Mouse (Mus musculus): ENCODE measurements around the gene Ubxn2a. TPM values are rescaled to one million over a fixed set of nuclear protein-coding genes. Genes with fewer than 3 reads are reported as not detected.
A peak's percentile ranks its signal among the peaks of the same experiment; 100 is the strongest.

Gene Ubxn2a
- polyA plus RNA-seq, 1 experiment from 2014 or later, result 27.0 TPM

- no peak for ATAC-seq (ENCODE audit: low FRiP score, low TSS enrichment)
- Histone ChIP-seq H3K9ac (ENCODE audit: low read depth, low read length) (no peak overlapping the region), H3K27me3 (ENCODE audit: control insufficient read depth, insufficient read depth, low read length) (no peaks in the 10 kb centered on the region), H3K27ac (ENCODE audit: low read depth, low read length) (no peak overlapping the region), H3K4me1 (ENCODE audit: control insufficient read depth, insufficient read depth, low read length) (no peaks in the 10 kb centered on the region; the same call in 1 of the 2 replicates), H3K4me2 (replicated peaks; ENCODE audit: low read depth, low read length) (no peak overlapping the region), H3K36me3 (ENCODE audit: control insufficient read depth, insufficient read depth, low read length) (no peaks in the 10 kb centered on the region), H3K9me3 (ENCODE audit: control insufficient read depth, low read length) (no peaks in the 10 kb centered on the region), H3K4me3 (ENCODE audit: low read length) (no peak overlapping the region)
- 81% methylated on average over 5 of the region's 5 CpGs for WGBS
These were observed 34.5 kb downstream of the Ubxn2a start for GRCm38 (mm10) chr12:4872983-4873477.

- ATAC-seq (ENCODE audit: low FRiP score, low TSS enrichment), result no peak
- no peak overlapping the region for H3K4me2 ChIP-seq (replicated peaks; ENCODE audit: low read depth, low read length)
- 66% methylated on average over 4 of the region's 4 CpGs for WGBS
- H3K9me3 ChIP-seq (ENCODE audit: control insufficient read depth, low read length), result no peaks in the 10 kb centered on the region
- H3K27me3 ChIP-seq (ENCODE audit: control insufficient read depth, insufficient read depth, low read length), result no peaks in the 10 kb centered on the region
- no peak overlapping the region for H3K27ac ChIP-seq (ENCODE audit: low read depth, low read length)
- no peak overlapping the region for H3K9ac ChIP-seq (ENCODE audit: low read depth, low read length)
- H3K4me3 ChIP-seq (ENCODE audit: low read length), result no peak overlapping the region
- no peaks in the 10 kb centered on the region; the same call in 1 of the 2 replicates for H3K4me1 ChIP-seq (ENCODE audit: control insufficient read depth, insufficient read depth, low read length)
- H3K36me3 ChIP-seq (ENCODE audit: control insufficient read depth, insufficient read depth, low read length), result no peaks in the 10 kb centered on the region
These were observed 35.2 kb downstream of the Ubxn2a start for GRCm38 (mm10) chr12:4872273-4872672.

- no peaks in the 10 kb centered on the region for H3K36me3 ChIP-seq (ENCODE audit: control insufficient read depth, insufficient read depth, low read length)
- ATAC-seq (ENCODE audit: low FRiP score, low TSS enrichment), result no peak
- H3K27me3 ChIP-seq (ENCODE audit: control insufficient read depth, insufficient read depth, low read length), result no peaks in the 10 kb centered on the region
- H3K9me3 ChIP-seq (ENCODE audit: control insufficient read depth, low read length), result no peaks in the 10 kb centered on the region
- no peak overlapping the region for H3K9ac ChIP-seq (ENCODE audit: low read depth, low read length)
- 92% methylated on average over 5 of the region's 5 CpGs for WGBS
- no peak overlapping the region for H3K4me2 ChIP-seq (replicated peaks; ENCODE audit: low read depth, low read length)
- no peaks in the 10 kb centered on the region; the same call in 1 of the 2 replicates for H3K4me1 ChIP-seq (ENCODE audit: control insufficient read depth, insufficient read depth, low read length)
- H3K27ac ChIP-seq (ENCODE audit: low read depth, low read length), result no peak overlapping the region
- H3K4me3 ChIP-seq (ENCODE audit: low read length), result no peak overlapping the region
These were observed 36.2 kb downstream of the Ubxn2a start for GRCm38 (mm10) chr12:4871260-4871659.

GRCm38 (mm10) chr12:4868924-4869323 is 38.6 kb downstream of the Ubxn2a start:
- 81% methylated on average over 8 of the region's 8 CpGs for WGBS
- no peak for ATAC-seq (ENCODE audit: low FRiP score, low TSS enrichment)
- Histone ChIP-seq H3K4me3 (ENCODE audit: low read length) (no peak overlapping the region), H3K36me3 (ENCODE audit: control insufficient read depth, insufficient read depth, low read length) (no peaks in the 10 kb centered on the region), H3K27me3 (ENCODE audit: control insufficient read depth, insufficient read depth, low read length) (no peaks in the 10 kb centered on the region), H3K4me2 (replicated peaks; ENCODE audit: low read depth, low read length) (no peak overlapping the region), H3K9ac (ENCODE audit: low read depth, low read length) (no peak overlapping the region), H3K4me1 (ENCODE audit: control insufficient read depth, insufficient read depth, low read length) (peaks cover 2% of the 10 kb centered on the region), H3K27ac (ENCODE audit: low read depth, low read length) (no peak overlapping the region), H3K9me3 (ENCODE audit: control insufficient read depth, low read length) (no peaks in the 10 kb centered on the region)

GRCm38 (mm10) chr12:4864338-4864690 is 43.2 kb downstream of the Ubxn2a start:
- 77% methylated on average over 4 of the region's 4 CpGs for WGBS
- no peak overlapping the region; the same call in 1 of the 2 replicates for H3K27ac ChIP-seq (ENCODE audit: low read depth, low read length)
- H3K4me2 ChIP-seq (replicated peaks; ENCODE audit: low read depth, low read length), result no peak overlapping the region
- no peak overlapping the region for H3K4me3 ChIP-seq (ENCODE audit: low read length)
- H3K4me1 ChIP-seq (ENCODE audit: control insufficient read depth, insufficient read depth, low read length), result peaks cover 10% of the 10 kb centered on the region
- H3K27me3 ChIP-seq (ENCODE audit: control insufficient read depth, insufficient read depth, low read length), result no peaks in the 10 kb centered on the region
- H3K9me3 ChIP-seq (ENCODE audit: control insufficient read depth, low read length), result peaks cover 3% of the 10 kb centered on the region; the same call in 1 of the 2 replicates
- 0 out of 2 replicates have a peak, but pooled peaks have one; percentile 8 for ATAC-seq (ENCODE audit: low FRiP score, low TSS enrichment)
- H3K9ac ChIP-seq (ENCODE audit: low read depth, low read length), result no peak overlapping the region
- H3K36me3 ChIP-seq (ENCODE audit: control insufficient read depth, insufficient read depth, low read length), result no peaks in the 10 kb centered on the region

- no peak overlapping the region for H3K9ac ChIP-seq (ENCODE audit: low read depth, low read length)
- H3K36me3 ChIP-seq (ENCODE audit: control insufficient read depth, insufficient read depth, low read length), result no peaks in the 10 kb centered on the region
- no peaks in the 10 kb centered on the region for H3K27me3 ChIP-seq (ENCODE audit: control insufficient read depth, insufficient read depth, low read length)
- no peak overlapping the region for H3K4me3 ChIP-seq (ENCODE audit: low read length)
- peak; percentile 65 for ATAC-seq (ENCODE audit: low FRiP score, low TSS enrichment)
- H3K4me1 ChIP-seq (ENCODE audit: control insufficient read depth, insufficient read depth, low read length), result peaks cover 10% of the 10 kb centered on the region
- peaks cover 3% of the 10 kb centered on the region; the same call in 1 of the 2 replicates for H3K9me3 ChIP-seq (ENCODE audit: control insufficient read depth, low read length)
- 51% methylated on average over 4 of the region's 4 CpGs for WGBS
- no peak overlapping the region for H3K4me2 ChIP-seq (replicated peaks; ENCODE audit: low read depth, low read length)
- H3K27ac ChIP-seq (ENCODE audit: low read depth, low read length), result no peak overlapping the region; the same call in 1 of the 2 replicates
These were observed 43.7 kb downstream of the Ubxn2a start for GRCm38 (mm10) chr12:4863654-4864337.

- no peak for ATAC-seq (ENCODE audit: low FRiP score, low TSS enrichment)
- Histone ChIP-seq H3K9ac (ENCODE audit: low read depth, low read length) (no peak overlapping the region), H3K27ac (ENCODE audit: low read depth, low read length) (no peak overlapping the region), H3K27me3 (ENCODE audit: control insufficient read depth, insufficient read depth, low read length) (no peaks in the 10 kb centered on the region), H3K9me3 (ENCODE audit: control insufficient read depth, low read length) (peaks cover 3% of the 10 kb centered on the region; the same call in 1 of the 2 replicates), H3K4me3 (ENCODE audit: low read length) (no peak overlapping the region), H3K36me3 (ENCODE audit: control insufficient read depth, insufficient read depth, low read length) (no peaks in the 10 kb centered on the region), H3K4me2 (replicated peaks; ENCODE audit: low read depth, low read length) (no peak overlapping the region), H3K4me1 (ENCODE audit: control insufficient read depth, insufficient read depth, low read length) (peaks cover 10% of the 10 kb centered on the region; the same call in 1 of the 2 replicates)
- 88% methylated on average over 4 of the region's 4 CpGs for WGBS
These were observed 44.8 kb downstream of the Ubxn2a start for GRCm38 (mm10) chr12:4862672-4863071.

GRCm38 (mm10) chr12:4859241-4859914 is 48.1 kb downstream of the Ubxn2a start:
- no peak overlapping the region for H3K9ac ChIP-seq (ENCODE audit: low read depth, low read length)
- 49% methylated on average over 11 of the region's 11 CpGs for WGBS
- H3K4me1 ChIP-seq (ENCODE audit: control insufficient read depth, insufficient read depth, low read length), result peaks cover 10% of the 10 kb centered on the region; the same call in 1 of the 2 replicates
- H3K27me3 ChIP-seq (ENCODE audit: control insufficient read depth, insufficient read depth, low read length), result no peaks in the 10 kb centered on the region
- H3K36me3 ChIP-seq (ENCODE audit: control insufficient read depth, insufficient read depth, low read length), result peaks cover 8% of the 10 kb centered on the region; the same call in 1 of the 2 replicates
- H3K27ac ChIP-seq (ENCODE audit: low read depth, low read length), result no peak overlapping the region
- no peak overlapping the region for H3K4me2 ChIP-seq (replicated peaks; ENCODE audit: low read depth, low read length)
- H3K9me3 ChIP-seq (ENCODE audit: control insufficient read depth, low read length), result peaks cover 3% of the 10 kb centered on the region; the same call in 1 of the 2 replicates
- no peak for ATAC-seq (ENCODE audit: low FRiP score, low TSS enrichment)
- no peak overlapping the region for H3K4me3 ChIP-seq (ENCODE audit: low read length)

- no peak for ATAC-seq (ENCODE audit: low FRiP score, low TSS enrichment)
- no peaks in the 10 kb centered on the region for H3K9me3 ChIP-seq (ENCODE audit: control insufficient read depth, low read length)
- WGBS, result 88% methylated on average over 2 of the region's 2 CpGs
- H3K4me3 ChIP-seq (ENCODE audit: low read length), result no peak overlapping the region
- no peak overlapping the region for H3K27ac ChIP-seq (ENCODE audit: low read depth, low read length)
- no peaks in the 10 kb centered on the region for H3K4me1 ChIP-seq (ENCODE audit: control insufficient read depth, insufficient read depth, low read length)
- no peak overlapping the region for H3K4me2 ChIP-seq (replicated peaks; ENCODE audit: low read depth, low read length)
- no peaks in the 10 kb centered on the region for H3K27me3 ChIP-seq (ENCODE audit: control insufficient read depth, insufficient read depth, low read length)
- peaks cover 8% of the 10 kb centered on the region; the same call in 1 of the 2 replicates for H3K36me3 ChIP-seq (ENCODE audit: control insufficient read depth, insufficient read depth, low read length)
- H3K9ac ChIP-seq (ENCODE audit: low read depth, low read length), result no peak overlapping the region
These were observed 50.7 kb downstream of the Ubxn2a start for GRCm38 (mm10) chr12:4856834-4857233.
